8 mouse cellular contexts compared by ENCODE assay signal in the genomic region with DNA sequence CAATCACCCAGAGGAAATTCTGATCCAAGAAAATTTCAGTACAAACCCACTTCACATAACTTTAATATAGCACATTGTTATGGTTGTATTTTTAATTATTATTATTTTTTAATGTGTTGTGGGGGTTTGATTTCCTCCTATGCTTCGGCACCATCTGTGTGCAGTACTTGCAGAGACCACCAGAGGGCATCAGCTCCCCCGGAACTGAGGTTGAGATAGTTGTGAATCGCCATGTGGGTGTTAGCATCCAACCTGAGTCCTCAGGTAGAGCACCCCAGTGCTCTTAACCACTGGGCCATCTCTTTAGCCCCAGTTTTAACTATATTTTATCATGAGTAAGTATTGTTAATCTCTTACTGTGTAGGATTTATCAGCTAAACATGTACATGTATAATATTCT.
DNase-seq lines count a peak whose midpoint lies in the region; ATAC-seq and TF ChIP-seq lines count a peak whose summit lies in the region.

No protein-coding gene starts in this region.

- no peaks in the 10 kb centered on the region for H3K4me1 ChIP-seq in neural tube, embryonic 15.5 days
- H3K4me1 ChIP-seq in spleen, adult 2 months (ENCODE audit: control insufficient read depth, insufficient read depth, insufficient read length): no peaks in the 10 kb centered on the region
- H3K4me1 ChIP-seq in forebrain, embryonic 14.5 days (ENCODE audit: control insufficient read depth, insufficient read depth, low read length): no peaks in the 10 kb centered on the region

- ATAC-seq in neural tube, embryonic 15.5 days (ENCODE audit: low FRiP score): no peak
- ATAC-seq in granulocyte monocyte progenitor cell, adult 5-6 weeks (replicated peaks; ENCODE audit: poor library complexity, severe bottlenecking): peak; percentile 87
- ATAC-seq in forebrain, embryonic 14.5 days: no peak

- no peaks in the 10 kb centered on the region for H3K9me3 ChIP-seq in neural tube, embryonic 15.5 days (replicated peaks)
- no peaks in the 10 kb centered on the region for H3K9me3 ChIP-seq in forebrain, embryonic 14.5 days (replicated peaks; ENCODE audit: control insufficient read depth, low read length)

- H3K36me3 ChIP-seq in neural tube, embryonic 15.5 days: no peaks in the 10 kb centered on the region
- no peaks in the 10 kb centered on the region for H3K36me3 ChIP-seq in spleen, adult 2 months (ENCODE audit: control insufficient read depth, insufficient read depth, low read length)
- H3K36me3 ChIP-seq in forebrain, embryonic 14.5 days (ENCODE audit: control insufficient read depth, insufficient read depth, low read length): no peaks in the 10 kb centered on the region

- H3K27ac ChIP-seq in neural tube, embryonic 15.5 days (replicated peaks): no peak overlapping the region
- no peak overlapping the region for H3K27ac ChIP-seq in spleen, adult 2 months (ENCODE audit: insufficient read depth, low read length)
- H3K27ac ChIP-seq in forebrain, embryonic 14.5 days (ENCODE audit: low read depth, low read length): no peak overlapping the region

- WGBS in neural tube, embryonic 15.5 days: 68% methylated on average over 3 of the region's 3 CpGs
- WGBS in spleen, adult 2 months: 75% methylated on average over 3 of the region's 3 CpGs
- WGBS in forebrain, embryonic 14.5 days: 69% methylated on average over 3 of the region's 3 CpGs

- H3K4me3 ChIP-seq in neural tube, embryonic 15.5 days (replicated peaks): no peak overlapping the region
- no peak overlapping the region; the same call in 1 of the 2 replicates for H3K4me3 ChIP-seq in spleen, adult 2 months (ENCODE audit: extremely low read depth, insufficient read depth, insufficient read length)
- H3K4me3 ChIP-seq in forebrain, embryonic 14.5 days (ENCODE audit: low read depth, low read length): no peak overlapping the region

- peak; percentile 60; the same call in 1 of the 2 replicates for TF ChIP-seq CTCF in spleen, adult 2 months (IDR thresholded peaks at IDR 0.05; ENCODE audit: extremely low read depth, insufficient read depth, insufficient read length, insufficient replicate concordance)

- TF ChIP-seq POLR2A in spleen, adult 2 months (IDR thresholded peaks at IDR 0.05; ENCODE audit: low read depth, low read length): no peak

- H3K4me2 ChIP-seq in neural tube, embryonic 15.5 days: no peak overlapping the region
- no peak overlapping the region for H3K4me2 ChIP-seq in forebrain, embryonic 14.5 days (ENCODE audit: low read length)

- H3K27me3 ChIP-seq in neural tube, embryonic 15.5 days (replicated peaks): no peaks in the 10 kb centered on the region
- no peaks in the 10 kb centered on the region for H3K27me3 ChIP-seq in spleen, adult 2 months (ENCODE audit: control insufficient read depth, insufficient read depth, low read length)
- no peaks in the 10 kb centered on the region for H3K27me3 ChIP-seq in forebrain, embryonic 14.5 days (replicated peaks; ENCODE audit: control insufficient read depth, insufficient read depth, low read length)

- DNase-seq in embryo, embryonic 10 days (ENCODE audit: low spot score): peak; percentile 17
- no peak for DNase-seq in embryo, embryonic 11 days
- peak; percentile 32 for DNase-seq in neural tube, embryonic 10.5 days (ENCODE audit: extremely low spot score, low spot score)
- peak; percentile 1 to 30 for DNase-seq in spleen, adult 2 months (ENCODE audit: low read depth in 1 of 2, low spot score in 2 of 2)
- DNase-seq in forebrain, embryonic 14.5 days (ENCODE audit: low spot score): no peak
- no peak for DNase-seq in ovary, adult 18-20 months (ENCODE audit: low spot score)

- H3K9ac ChIP-seq in neural tube, embryonic 15.5 days (replicated peaks): no peak overlapping the region
- H3K9ac ChIP-seq in forebrain, embryonic 14.5 days (ENCODE audit: low read length): no peak overlapping the region

Comparison
In these comparisons a context has a peak if more than half of its experiments do, and no peak if none do; other contexts are left out.
1. DNase-seq: peak in embryo, embryonic 10 days (single experiment), neural tube, embryonic 10.5 days (single experiment) and spleen, adult 2 months (2 of 2); none in embryo, embryonic 11 days (single experiment), forebrain, embryonic 14.5 days (single experiment) and ovary, adult 18-20 months (single experiment).